Mouse (Mus musculus): ENCODE data around the gene Oaz1. TPM values are rescaled to one million over a fixed set of nuclear protein-coding genes. Genes with fewer than 3 reads are reported as not detected.

Oaz1 gene
- total RNA-seq (2023), result 100 to 1,000 TPM; 490 to 501 TPM

GRCm38 (mm10) chr10:80826151-80827062 lies at the start of gene Oaz1:
Gene Oaz1, plus strand, starts transcription at chr10:80826656.

DNA sequence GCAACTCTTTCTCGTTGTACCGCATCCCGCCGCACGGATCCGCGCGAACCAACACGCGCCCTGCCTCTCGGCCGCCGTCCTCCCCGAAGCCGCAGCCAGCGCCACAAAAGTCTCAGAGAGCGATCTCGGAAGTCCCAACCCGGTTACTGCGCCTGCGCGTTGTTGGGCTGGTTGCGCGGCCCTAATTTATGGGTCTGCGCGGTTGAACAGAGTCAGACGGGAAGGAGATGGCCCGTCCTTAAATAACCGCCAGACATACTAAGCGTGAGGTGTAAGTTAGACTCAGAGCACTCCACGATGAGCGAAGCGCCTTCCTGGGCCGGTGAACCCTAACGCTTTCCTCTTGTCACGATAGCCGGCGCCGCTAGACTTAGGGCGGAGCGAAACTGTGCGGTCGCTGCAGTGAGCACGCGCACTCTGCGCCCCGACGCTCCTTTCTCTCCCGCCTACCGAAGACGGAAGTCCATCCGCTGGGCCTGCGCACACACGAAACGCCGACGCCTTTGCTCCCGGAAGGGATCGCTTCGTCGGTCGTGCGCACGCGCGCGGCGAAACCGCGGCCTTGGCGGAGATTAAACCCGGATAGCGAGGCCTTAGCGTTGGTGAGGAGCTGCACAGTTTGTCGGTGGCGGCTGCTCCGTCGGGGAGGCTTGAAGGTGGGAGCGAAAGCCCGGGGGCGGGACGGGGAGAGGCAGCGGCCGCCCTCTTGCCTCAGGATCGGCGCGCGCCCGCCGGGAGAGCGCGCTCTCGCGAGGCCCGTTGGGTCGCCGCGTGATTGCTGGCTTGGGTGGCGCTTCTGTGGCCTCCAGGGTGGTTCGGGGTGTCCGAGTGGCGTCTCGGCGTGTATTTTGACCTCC lies 28.1 kb upstream of the Oaz1 start, which contains the start of the genes Sf3a2 and Plekhj1:
TSS of gene Sf3a2 (plus strand) at position 49 of the 857 bp plus-strand sequence.
TSS of gene Plekhj1 (minus strand) at position 477 of the 857 bp plus-strand sequence.

GRCm38 (mm10) chr10:80804916-80805315 lies 21.5 kb upstream of the Oaz1 start, which contains the start of gene Amh:
Gene Amh, plus strand, starts transcription at chr10:80805243.

DNA sequence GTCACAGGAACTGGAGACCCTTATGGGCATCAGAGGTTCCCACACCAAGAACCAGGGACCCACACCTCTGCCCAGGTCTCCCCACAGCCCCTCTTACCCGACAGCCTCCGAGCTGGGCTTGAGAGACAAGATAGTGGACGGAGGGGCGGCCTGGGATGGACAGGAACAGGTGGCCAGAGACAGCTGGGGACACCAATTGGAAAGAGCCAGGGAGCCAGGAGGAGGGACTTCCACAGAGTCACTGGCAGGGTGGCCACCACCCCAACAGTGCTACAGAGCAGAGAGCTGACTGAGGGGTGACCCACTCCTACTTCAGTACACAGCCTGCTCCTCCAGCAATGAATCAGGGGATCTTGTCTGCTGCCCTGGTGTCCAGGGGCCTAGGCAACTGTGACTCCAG lies 13.1 kb upstream of the Oaz1 start, which contains the start of gene Jsrp1:
TSS of gene Jsrp1 (minus strand) at position 133 of the 400 bp plus-strand sequence.

DNA sequence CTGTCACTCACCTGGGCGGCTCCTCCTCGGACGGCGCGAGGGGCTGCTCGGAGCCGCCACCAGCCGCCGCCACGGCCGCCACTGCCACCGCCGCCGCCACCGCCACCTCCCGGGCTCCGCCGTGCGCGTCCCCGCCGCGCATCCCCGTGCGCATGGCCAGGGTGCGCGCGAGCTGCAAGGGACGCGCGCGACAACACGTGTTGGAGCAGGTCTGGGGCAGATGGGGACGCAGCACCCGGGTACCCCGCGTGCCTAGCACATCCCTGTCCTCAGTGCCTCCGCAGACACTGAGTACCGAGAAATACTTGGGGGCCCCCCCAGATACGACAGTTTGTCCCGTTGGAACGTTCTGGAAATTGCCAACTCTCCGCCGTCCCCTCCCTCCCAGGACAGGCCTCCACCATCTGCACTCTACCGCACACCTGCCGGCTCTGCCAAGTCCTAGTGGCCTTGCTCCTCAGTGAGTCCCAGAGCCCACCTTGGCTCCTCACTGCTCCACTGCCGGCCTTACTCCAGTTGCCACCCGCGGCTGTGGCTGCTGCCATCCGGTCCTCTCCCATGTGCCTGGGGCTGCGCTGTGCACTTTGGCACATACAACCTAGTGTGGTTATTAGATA lies 17.6 kb downstream of the Oaz1 start, which contains the start of gene Lingo3:
TSS of gene Lingo3 (minus strand) at position 109 of the 617 bp plus-strand sequence.

GRCm38 (mm10) chr10:80854913-80855748 lies 28.7 kb downstream of the Oaz1 start, which contains the start of the genes Lsm7 and Sppl2b:
Gene Lsm7, minus strand, starts transcription at chr10:80855209.
Gene Sppl2b, plus strand, starts transcription at chr10:80855275.

DNA sequence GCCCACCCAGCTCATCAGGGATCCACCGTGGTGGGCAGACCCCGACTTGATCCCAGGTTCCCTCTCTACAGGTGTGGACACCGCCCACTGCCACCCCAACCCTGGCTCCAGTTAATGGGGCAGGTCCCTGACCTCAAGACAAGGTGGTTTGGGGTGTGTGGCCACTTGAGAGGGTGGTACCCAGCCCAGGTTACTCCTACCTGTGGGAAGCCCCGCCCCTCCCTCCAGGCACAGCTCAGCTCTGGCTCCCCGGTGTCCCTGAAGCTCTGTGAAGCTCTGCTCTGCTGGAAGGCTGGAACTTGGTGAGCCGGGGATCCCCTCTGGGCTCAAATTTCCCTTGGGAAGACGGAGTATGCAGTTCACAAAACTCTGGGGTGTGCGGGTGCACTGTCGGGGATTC lies 45.1 kb downstream of the Oaz1 start, which contains the start of gene Tmprss9:
TSS of gene Tmprss9 (plus strand) at position 268 of the 400 bp plus-strand sequence.

Other genes starting within 250 kb of the Oaz1 start
- gene Klf16, start 249.3 kb upstream of the Oaz1 start, total RNA-seq (2023), result 10 to 100 TPM; 16.0 to 17.2 TPM
- gene Abhd17a, start 236.3 kb upstream of the Oaz1 start, total RNA-seq (2023), result 10 to 100 TPM; 52.1 to 54.2 TPM
- gene Scamp4, start 223.8 kb upstream of the Oaz1 start, total RNA-seq (2023), result 10 to 100 TPM; 27.5 to 33.1 TPM
- 1 to 10 TPM; 6.9 to 8.3 TPM for gene Adat3, start 223.8 kb upstream of the Oaz1 start, total RNA-seq (2023)
- gene Gm49322, start 220.6 kb upstream of the Oaz1 start, total RNA-seq (2023), result 1 to 10 TPM; 1.5 to 2.0 TPM
- 100 to 1,000 TPM; 111 TPM for gene Csnk1g2, start 203.8 kb upstream of the Oaz1 start, total RNA-seq (2023)
- 10 to 100 TPM; 27.1 to 29.9 TPM for gene Btbd2, start 169.6 kb upstream of the Oaz1 start, total RNA-seq (2023)
- 100 to 1,000 TPM; 277 to 297 TPM for gene Mknk2, start 148.5 kb upstream of the Oaz1 start, total RNA-seq (2023)
- 100 to 1,000 TPM; 115 to 125 TPM for gene Mob3a, start 124.7 kb upstream of the Oaz1 start, total RNA-seq (2023)
- gene Izumo4, start 124.5 kb upstream of the Oaz1 start, total RNA-seq (2023), result 10 to 100 TPM; 11.6 to 13.5 TPM
- gene Ap3d1, start 84.4 kb upstream of the Oaz1 start, total RNA-seq (2023), result 100 to 1,000 TPM; 153 to 155 TPM
- 10 to 100 TPM; 37.6 to 42.3 TPM for gene Dot1l, start 71.5 kb upstream of the Oaz1 start, total RNA-seq (2023)
- 10 to 100 TPM; 54.7 to 55.9 TPM for gene Sf3a2, start 28.5 kb upstream of the Oaz1 start, total RNA-seq (2023)
- gene Plekhj1, start 28.0 kb upstream of the Oaz1 start, total RNA-seq (2023), result 100 to 1,000 TPM; 100 to 104 TPM
- gene Amh, start 21.4 kb upstream of the Oaz1 start, total RNA-seq (2023), result under 1 TPM; 0.30 to 0.58 TPM
- gene Jsrp1, start 13.2 kb upstream of the Oaz1 start, total RNA-seq (2023), result not detected
- gene Lingo3, start 17.4 kb downstream of the Oaz1 start, total RNA-seq (2023), result not detected
- 10 to 100 TPM; 15.9 to 29.9 TPM for gene Lsm7, start 28.6 kb downstream of the Oaz1 start, total RNA-seq (2023)
- 10 to 100 TPM; 27.1 to 36.9 TPM for gene Sppl2b, start 28.6 kb downstream of the Oaz1 start, total RNA-seq (2023)
- not detected for gene Tmprss9, start 45.2 kb downstream of the Oaz1 start, total RNA-seq (2023)
- gene Timm13, start 74.3 kb downstream of the Oaz1 start, total RNA-seq (2023), result 10 to 100 TPM; 49.5 to 51.3 TPM
- gene Lmnb2, start 91.6 kb downstream of the Oaz1 start, total RNA-seq (2023), result 1 to 10 TPM; 4.1 to 4.5 TPM
- 10 to 100 TPM; 39.5 to 46.2 TPM for gene Gadd45b, start 103.4 kb downstream of the Oaz1 start, total RNA-seq (2023)
- gene Gng7, start 188.3 kb downstream of the Oaz1 start, total RNA-seq (2023), result under 1 TPM; 0.37 to 0.64 TPM
- gene Diras1, start 199.0 kb downstream of the Oaz1 start, total RNA-seq (2023), result not detected
- 10 to 100 TPM; 11.8 to 12.8 TPM for gene Slc39a3, start 210.8 kb downstream of the Oaz1 start, total RNA-seq (2023)
- 10 to 100 TPM; 54.7 to 57.0 TPM for gene Sgta, start 233.5 kb downstream of the Oaz1 start, total RNA-seq (2023)
- gene Thop1, start 243.4 kb downstream of the Oaz1 start, total RNA-seq (2023), result 1 to 10 TPM; 4.8 to 9.0 TPM